Mouse (Mus musculus): ENCODE measurements around the gene Slc30a9.

Slc30a9 gene

GRCm38 (mm10) chr5:67306698-67307521, at the start of gene Slc30a9:
TSS of gene Slc30a9 (plus strand) at chr5:67306955.
- peak; percentile 89 to 90 for DNase-seq (ENCODE audit: low spot score in 2 of 2)

GRCm38 (mm10) chr5:67258473-67258872, 48.3 kb upstream of the Slc30a9 start:
- DNase-seq (ENCODE audit: low spot score in 2 of 2): no peak

GRCm38 (mm10) chr5:67260159-67260530, 46.6 kb upstream of the Slc30a9 start:
- no peak for DNase-seq (ENCODE audit: low spot score in 2 of 2)

- DNase-seq (ENCODE audit: low spot score in 2 of 2): peak; percentile 84 to 89
These were observed 46.0 kb upstream of the Slc30a9 start, which contains the start of gene Tmem33 for GRCm38 (mm10) chr5:67260531-67261371. TSS of gene Tmem33 (plus strand) at chr5:67260565.

- DNase-seq (ENCODE audit: low spot score in 2 of 2): no peak
These were observed 43.8 kb upstream of the Slc30a9 start for GRCm38 (mm10) chr5:67262964-67263363.

- DNase-seq (ENCODE audit: low spot score in 2 of 2): no peak
These were observed 40.6 kb upstream of the Slc30a9 start for GRCm38 (mm10) chr5:67266106-67266505.

GRCm38 (mm10) chr5:67269309-67269708, 37.4 kb upstream of the Slc30a9 start:
- DNase-seq (ENCODE audit: low spot score in 2 of 2): no peak

GRCm38 (mm10) chr5:67279407-67279806, 27.3 kb upstream of the Slc30a9 start:
- DNase-seq (ENCODE audit: low spot score in 2 of 2): no peak

- DNase-seq (ENCODE audit: low spot score in 2 of 2): no peak
These were observed 26.9 kb upstream of the Slc30a9 start for GRCm38 (mm10) chr5:67279840-67280239.

- DNase-seq (ENCODE audit: low spot score in 2 of 2): no peak
These were observed 26.4 kb upstream of the Slc30a9 start for GRCm38 (mm10) chr5:67280400-67280799.

GRCm38 (mm10) chr5:67295029-67295428, 11.7 kb upstream of the Slc30a9 start:
- DNase-seq (ENCODE audit: low spot score in 2 of 2): no peak

- no peak for DNase-seq (ENCODE audit: low spot score in 2 of 2)
These were observed 11.1 kb upstream of the Slc30a9 start for GRCm38 (mm10) chr5:67295682-67296081.

- DNase-seq (ENCODE audit: low spot score in 2 of 2): no peak
These were observed 10.6 kb upstream of the Slc30a9 start for GRCm38 (mm10) chr5:67296171-67296570.

- DNase-seq (ENCODE audit: low spot score in 2 of 2): no peak
These were observed 9.5 kb upstream of the Slc30a9 start for GRCm38 (mm10) chr5:67297026-67297813.

GRCm38 (mm10) chr5:67299847-67300412, 6.8 kb upstream of the Slc30a9 start:
- no peak for DNase-seq (ENCODE audit: low spot score in 2 of 2)

GRCm38 (mm10) chr5:67300926-67301597, 5.7 kb upstream of the Slc30a9 start:
- no peak for DNase-seq (ENCODE audit: low spot score in 2 of 2)

- no peak for DNase-seq (ENCODE audit: low spot score in 2 of 2)
These were observed 4.9 kb upstream of the Slc30a9 start for GRCm38 (mm10) chr5:67301722-67302331.

GRCm38 (mm10) chr5:67303816-67304215, 2.9 kb upstream of the Slc30a9 start:
- no peak for DNase-seq (ENCODE audit: low spot score in 2 of 2)

GRCm38 (mm10) chr5:67307659-67308222, 986 bp downstream of the Slc30a9 start:
- no peak for DNase-seq (ENCODE audit: low spot score in 2 of 2)

All from natural killer cell, adult 2 months (primary cell).